Mouse (Mus musculus) G1E (cell line): ENCODE data around the gene Adam15. TPM values are rescaled to one million over a fixed set of nuclear protein-coding genes. Genes with fewer than 3 reads are reported as not detected.

Experiments
- ATAC-seq: 2 replicates; pipeline ENCODE4 v1.8.0; 2016; ENCODE audit warnings: mild to moderate bottlenecking; ENCODE audit not compliant: insufficient number of reproducible peaks, poor library complexity, low FRiP score, severe bottlenecking; ENCODE audit errors: extremely low read depth
- DNase-seq: peaks from one replicate; pipeline ENCODE4 v3.0.0; 2012; ENCODE audit warnings: low spot score
- H3K27me3 ChIP-seq: 2 replicates; pipeline ENCODE4 v1.6.1; 2012; ENCODE audit warnings: mild to moderate bottlenecking, low read length, inconsistent platforms; ENCODE audit not compliant: insufficient read depth
- H3K36me3 ChIP-seq: replicated peaks from 2 replicates; pipeline ENCODE3; 2012; ENCODE audit warnings: mild to moderate bottlenecking, inconsistent platforms
- H3K4me1 ChIP-seq: 2 replicates; pipeline ENCODE4 v1.6.1; 2012; ENCODE audit warnings: low read depth, low read length, inconsistent platforms, mixed read lengths; ENCODE audit not compliant: insufficient read depth
- H3K4me3 ChIP-seq: 2 replicates; pipeline ENCODE4 v1.5.1; 2012; ENCODE audit warnings: low read depth, mild to moderate bottlenecking, inconsistent platforms, low read length, moderate library complexity, mixed read lengths
- H3K9me3 ChIP-seq: replicated peaks from 2 replicates; pipeline ENCODE4 v1.6.1; 2012; ENCODE audit warnings: inconsistent platforms
- CTCF ChIP-seq: IDR thresholded peaks from 2 replicates; pipeline ENCODE4 v1.5.1; 2012; ENCODE audit warnings: low read depth, low read length, inconsistent platforms, mixed read lengths
- GATA1 ChIP-seq: IDR thresholded peaks from 2 replicates; pipeline ENCODE4 v1.6.1; 2012; ENCODE audit warnings: borderline replicate concordance, low read length, inconsistent platforms, mixed read lengths
- GATA2 ChIP-seq: IDR thresholded peaks from 2 replicates; pipeline ENCODE4 v1.6.1; 2012; ENCODE audit warnings: low read depth, low read length, inconsistent platforms, borderline replicate concordance
- POLR2AphosphoS5 ChIP-seq: IDR thresholded peaks from 2 replicates; pipeline ENCODE4 v1.6.1; 2012; ENCODE audit warnings: low read depth, low read length, inconsistent platforms; ENCODE audit not compliant: insufficient replicate concordance
- TAL1 ChIP-seq: conservative IDR thresholded peaks from 2 replicates; pipeline ENCODE4 v1.6.1; 2012; ENCODE audit warnings: low read depth, low read length, inconsistent platforms, mixed read lengths
- polyA plus RNA-seq: library from polyadenylated mRNA; stranded (reverse); fragments of >175 nt; gene quantifications from 2 replicates; pipeline ENCODE4 v1.2.3, GENCODE M21; 2012
- total RNA-seq, 2 experiments: library from RNA; stranded (forward) in 1 of 2; stranded (reverse) in 1 of 2; fragments of 200-1000 nt in 1 of 2; fragments of >200 nt in 1 of 2; fragmentation: Nextera tagmentation in 1 of 2; gene quantifications; 2 replicates each; pipeline ENCODE4 v1.2.3; 2014 to 2017

Adam15 gene
- total and polyA plus RNA-seq, 3 experiments: 0.05 to 1.4 TPM; not detected in 1

GRCm38 (mm10) chr3:89336529-89336928 lies 13.3 kb downstream of the Adam15 start:
- H3K4me1 ChIP-seq: peaks cover 16% of the 10 kb centered on the region
- ATAC-seq: no peak
- H3K9me3 ChIP-seq: no peaks in the 10 kb centered on the region
- peaks cover 75% of the 10 kb centered on the region for H3K27me3 ChIP-seq
- no peak for TF ChIP-seq GATA1
- TF ChIP-seq CTCF: no peak
- no peak for TF ChIP-seq TAL1
- TF ChIP-seq POLR2AphosphoS5: no peak
- TF ChIP-seq GATA2: no peak
- H3K4me3 ChIP-seq: no peak overlapping the region
- no peaks in the 10 kb centered on the region for H3K36me3 ChIP-seq
- no peak for DNase-seq

GRCm38 (mm10) chr3:89333053-89333452 lies 16.7 kb downstream of the Adam15 start:
- peaks cover 56% of the 10 kb centered on the region for H3K27me3 ChIP-seq
- H3K4me3 ChIP-seq: no peak overlapping the region
- H3K4me1 ChIP-seq: peaks cover 15% of the 10 kb centered on the region
- H3K9me3 ChIP-seq: no peaks in the 10 kb centered on the region
- TF ChIP-seq CTCF (no peak), GATA1 (no peak), POLR2AphosphoS5 (no peak), GATA2 (no peak), TAL1 (no peak)
- no peaks in the 10 kb centered on the region for H3K36me3 ChIP-seq
- ATAC-seq (no peak), DNase-seq (no peak)

- no peaks in the 10 kb centered on the region for H3K36me3 ChIP-seq
- no peak overlapping the region for H3K4me3 ChIP-seq
- DNase-seq (no peak), ATAC-seq (no peak)
- peaks cover 50% of the 10 kb centered on the region for H3K27me3 ChIP-seq
- TF ChIP-seq GATA1 (no peak), CTCF (no peak), TAL1 (no peak), POLR2AphosphoS5 (no peak), GATA2 (no peak)
- H3K4me1 ChIP-seq: peaks cover 9% of the 10 kb centered on the region
- no peaks in the 10 kb centered on the region for H3K9me3 ChIP-seq
Observed at GRCm38 (mm10) chr3:89332476-89332875, 17.3 kb downstream of the Adam15 start.

GRCm38 (mm10) chr3:89332013-89332412 lies 17.8 kb downstream of the Adam15 start:
- no peaks in the 10 kb centered on the region for H3K36me3 ChIP-seq
- TF ChIP-seq GATA2: no peak
- TF ChIP-seq TAL1: no peak
- no peak for TF ChIP-seq CTCF
- TF ChIP-seq GATA1: no peak
- no peak for TF ChIP-seq POLR2AphosphoS5
- DNase-seq (no peak), ATAC-seq (no peak)
- no peaks in the 10 kb centered on the region for H3K9me3 ChIP-seq
- peaks cover 8% of the 10 kb centered on the region; the same call in 1 of the 2 replicates for H3K4me1 ChIP-seq
- peaks cover 47% of the 10 kb centered on the region for H3K27me3 ChIP-seq
- H3K4me3 ChIP-seq: no peak overlapping the region

GRCm38 (mm10) chr3:89331561-89331960 lies 18.2 kb downstream of the Adam15 start:
- H3K4me3 ChIP-seq: no peak overlapping the region
- ATAC-seq: no peak
- H3K36me3 ChIP-seq: no peaks in the 10 kb centered on the region
- H3K27me3 ChIP-seq: peaks cover 42% of the 10 kb centered on the region
- no peaks in the 10 kb centered on the region for H3K9me3 ChIP-seq
- TF ChIP-seq POLR2AphosphoS5: no peak
- no peak for TF ChIP-seq GATA2
- no peak for TF ChIP-seq GATA1
- TF ChIP-seq TAL1: no peak
- TF ChIP-seq CTCF: no peak
- H3K4me1 ChIP-seq: peaks cover 8% of the 10 kb centered on the region; the same call in 1 of the 2 replicates
- DNase-seq: no peak

GRCm38 (mm10) chr3:89330948-89331347 lies 18.8 kb downstream of the Adam15 start:
- DNase-seq (no peak), ATAC-seq (no peak)
- Histone ChIP-seq H3K4me1 (peaks cover 8% of the 10 kb centered on the region; the same call in 1 of the 2 replicates), H3K36me3 (no peaks in the 10 kb centered on the region), H3K27me3 (peaks cover 38% of the 10 kb centered on the region), H3K9me3 (no peaks in the 10 kb centered on the region), H3K4me3 (no peak overlapping the region)
- TF ChIP-seq GATA2 (no peak), GATA1 (no peak), CTCF (no peak), POLR2AphosphoS5 (no peak), TAL1 (no peak)

- TF ChIP-seq TAL1: no peak
- no peak for TF ChIP-seq POLR2AphosphoS5
- no peak for TF ChIP-seq GATA2
- no peak for TF ChIP-seq GATA1
- no peak for TF ChIP-seq CTCF
- Histone ChIP-seq H3K4me1 (peaks cover 8% of the 10 kb centered on the region; the same call in 1 of the 2 replicates), H3K4me3 (no peak overlapping the region), H3K27me3 (peaks cover 37% of the 10 kb centered on the region), H3K36me3 (no peaks in the 10 kb centered on the region), H3K9me3 (no peaks in the 10 kb centered on the region)
- DNase-seq: no peak
- ATAC-seq: no peak
Observed at GRCm38 (mm10) chr3:89330346-89330745, 19.4 kb downstream of the Adam15 start.
